Mouse (Mus musculus): ENCODE measurements at regions not wholly inside any gene's neighbourhood (a gene's known extent, or its start where the extent isn't known, plus 50 kb on each side); places are given as distances from the start of the nearest gene placed in this dataset.

GRCm38 (mm10) chr16:39147151-39147550, 254.7 kb downstream of the Igsf11 start:
- Histone ChIP-seq H3K4me1 (replicated peaks; ENCODE audit: control insufficient read depth, insufficient read depth, low read length) (no peaks in the 10 kb centered on the region), H3K27ac (ENCODE audit: low read length) (no peak overlapping the region), H3K9me3 (ENCODE audit: control insufficient read depth, low read length) (no peaks in the 10 kb centered on the region), H3K27me3 (ENCODE audit: control insufficient read depth, insufficient read depth, low read depth, low read length) (no peaks in the 10 kb centered on the region), H3K9ac (ENCODE audit: low read length) (no peak overlapping the region), H3K4me2 (ENCODE audit: low read depth, low read length) (no peak overlapping the region), H3K36me3 (ENCODE audit: control insufficient read depth, insufficient read depth, low read length) (no peaks in the 10 kb centered on the region), H3K4me3 (ENCODE audit: low read length) (no peak overlapping the region)
- no peak for ATAC-seq (ENCODE audit: low read depth)
- 56% methylated on average over 2 of the region's 2 CpGs for WGBS

- H3K27me3 ChIP-seq (ENCODE audit: control insufficient read depth, insufficient read depth, low read depth, low read length): no peaks in the 10 kb centered on the region
- no peaks in the 10 kb centered on the region for H3K9me3 ChIP-seq (ENCODE audit: control insufficient read depth, low read length)
- ATAC-seq (ENCODE audit: low read depth): no peak
- H3K27ac ChIP-seq (ENCODE audit: low read length): no peak overlapping the region
- 61% methylated on average over 9 of the region's 9 CpGs for WGBS
- H3K4me1 ChIP-seq (replicated peaks; ENCODE audit: control insufficient read depth, insufficient read depth, low read length): no peaks in the 10 kb centered on the region
- H3K9ac ChIP-seq (ENCODE audit: low read length): no peak overlapping the region
- H3K36me3 ChIP-seq (ENCODE audit: control insufficient read depth, insufficient read depth, low read length): no peaks in the 10 kb centered on the region
- H3K4me3 ChIP-seq (ENCODE audit: low read length): no peak overlapping the region
- H3K4me2 ChIP-seq (ENCODE audit: low read depth, low read length): no peak overlapping the region
These were observed 259.2 kb downstream of the Igsf11 start for GRCm38 (mm10) chr16:39151325-39152318.

- no peak for ATAC-seq (ENCODE audit: low read depth)
- Histone ChIP-seq H3K36me3 (ENCODE audit: control insufficient read depth, insufficient read depth, low read length) (no peaks in the 10 kb centered on the region), H3K27ac (ENCODE audit: low read length) (no peak overlapping the region), H3K27me3 (ENCODE audit: control insufficient read depth, insufficient read depth, low read depth, low read length) (no peaks in the 10 kb centered on the region), H3K4me2 (ENCODE audit: low read depth, low read length) (no peak overlapping the region), H3K9ac (ENCODE audit: low read length) (no peak overlapping the region), H3K4me1 (replicated peaks; ENCODE audit: control insufficient read depth, insufficient read depth, low read length) (no peaks in the 10 kb centered on the region), H3K4me3 (ENCODE audit: low read length) (no peak overlapping the region), H3K9me3 (ENCODE audit: control insufficient read depth, low read length) (no peaks in the 10 kb centered on the region)
- WGBS: 23% methylated on average over 3 of the region's 3 CpGs
These were observed 266.4 kb downstream of the Igsf11 start for GRCm38 (mm10) chr16:39158893-39159292.

- H3K9me3 ChIP-seq (ENCODE audit: control insufficient read depth, low read length): no peaks in the 10 kb centered on the region
- H3K4me3 ChIP-seq (ENCODE audit: low read length): no peak overlapping the region
- WGBS: 63% methylated on average over 7 of the region's 7 CpGs
- ATAC-seq (ENCODE audit: low read depth): no peak
- H3K36me3 ChIP-seq (ENCODE audit: control insufficient read depth, insufficient read depth, low read length): no peaks in the 10 kb centered on the region
- H3K4me2 ChIP-seq (ENCODE audit: low read depth, low read length): no peak overlapping the region
- H3K9ac ChIP-seq (ENCODE audit: low read length): no peak overlapping the region
- no peaks in the 10 kb centered on the region for H3K4me1 ChIP-seq (replicated peaks; ENCODE audit: control insufficient read depth, insufficient read depth, low read length)
- no peak overlapping the region for H3K27ac ChIP-seq (ENCODE audit: low read length)
- no peaks in the 10 kb centered on the region for H3K27me3 ChIP-seq (ENCODE audit: control insufficient read depth, insufficient read depth, low read depth, low read length)
These were observed 267.3 kb downstream of the Igsf11 start for GRCm38 (mm10) chr16:39159725-39160124.

GRCm38 (mm10) chr16:39162684-39163083, 270.2 kb downstream of the Igsf11 start:
- no peak for ATAC-seq (ENCODE audit: low read depth)
- H3K36me3 ChIP-seq (ENCODE audit: control insufficient read depth, insufficient read depth, low read length): no peaks in the 10 kb centered on the region
- H3K4me2 ChIP-seq (ENCODE audit: low read depth, low read length): no peak overlapping the region
- H3K9me3 ChIP-seq (ENCODE audit: control insufficient read depth, low read length): no peaks in the 10 kb centered on the region
- no peak overlapping the region for H3K9ac ChIP-seq (ENCODE audit: low read length)
- WGBS: 15% methylated on average over 1 of the region's 1 CpGs
- H3K27me3 ChIP-seq (ENCODE audit: control insufficient read depth, insufficient read depth, low read depth, low read length): no peaks in the 10 kb centered on the region
- no peak overlapping the region for H3K27ac ChIP-seq (ENCODE audit: low read length)
- no peaks in the 10 kb centered on the region for H3K4me1 ChIP-seq (replicated peaks; ENCODE audit: control insufficient read depth, insufficient read depth, low read length)
- no peak overlapping the region for H3K4me3 ChIP-seq (ENCODE audit: low read length)

GRCm38 (mm10) chr16:39191861-39192260, 299.4 kb downstream of the Igsf11 start:
- 83% methylated on average over 4 of the region's 4 CpGs for WGBS
- H3K4me1 ChIP-seq (replicated peaks; ENCODE audit: control insufficient read depth, insufficient read depth, low read length): no peaks in the 10 kb centered on the region
- no peak overlapping the region for H3K4me2 ChIP-seq (ENCODE audit: low read depth, low read length)
- no peak overlapping the region for H3K27ac ChIP-seq (ENCODE audit: low read length)
- H3K27me3 ChIP-seq (ENCODE audit: control insufficient read depth, insufficient read depth, low read depth, low read length): no peaks in the 10 kb centered on the region
- H3K9ac ChIP-seq (ENCODE audit: low read length): no peak overlapping the region
- H3K36me3 ChIP-seq (ENCODE audit: control insufficient read depth, insufficient read depth, low read length): no peaks in the 10 kb centered on the region
- no peak overlapping the region for H3K4me3 ChIP-seq (ENCODE audit: low read length)
- H3K9me3 ChIP-seq (ENCODE audit: control insufficient read depth, low read length): no peaks in the 10 kb centered on the region
- ATAC-seq (ENCODE audit: low read depth): no peak

- Histone ChIP-seq H3K27ac (ENCODE audit: low read length) (no peak overlapping the region), H3K27me3 (ENCODE audit: control insufficient read depth, insufficient read depth, low read depth, low read length) (no peaks in the 10 kb centered on the region), H3K4me1 (replicated peaks; ENCODE audit: control insufficient read depth, insufficient read depth, low read length) (no peaks in the 10 kb centered on the region), H3K4me3 (ENCODE audit: low read length) (no peak overlapping the region), H3K9me3 (ENCODE audit: control insufficient read depth, low read length) (no peaks in the 10 kb centered on the region), H3K4me2 (ENCODE audit: low read depth, low read length) (no peak overlapping the region), H3K9ac (ENCODE audit: low read length) (no peak overlapping the region), H3K36me3 (ENCODE audit: control insufficient read depth, insufficient read depth, low read length) (no peaks in the 10 kb centered on the region)
- no peak for ATAC-seq (ENCODE audit: low read depth)
- WGBS: 83% methylated on average over 1 of the region's 1 CpGs
These were observed 303.0 kb downstream of the Igsf11 start for GRCm38 (mm10) chr16:39195431-39195830.

GRCm38 (mm10) chr16:39196896-39197295, 304.4 kb downstream of the Igsf11 start:
- H3K4me1 ChIP-seq (replicated peaks; ENCODE audit: control insufficient read depth, insufficient read depth, low read length): no peaks in the 10 kb centered on the region
- H3K9ac ChIP-seq (ENCODE audit: low read length): no peak overlapping the region
- H3K9me3 ChIP-seq (ENCODE audit: control insufficient read depth, low read length): no peaks in the 10 kb centered on the region
- no peak overlapping the region for H3K27ac ChIP-seq (ENCODE audit: low read length)
- 0 out of 2 replicates have a peak, but pooled peaks have one; percentile 26 for ATAC-seq (ENCODE audit: low read depth)
- H3K4me2 ChIP-seq (ENCODE audit: low read depth, low read length): no peak overlapping the region
- no peaks in the 10 kb centered on the region for H3K36me3 ChIP-seq (ENCODE audit: control insufficient read depth, insufficient read depth, low read length)
- no peak overlapping the region for H3K4me3 ChIP-seq (ENCODE audit: low read length)
- WGBS: 48% methylated on average over 2 of the region's 2 CpGs
- no peaks in the 10 kb centered on the region for H3K27me3 ChIP-seq (ENCODE audit: control insufficient read depth, insufficient read depth, low read depth, low read length)

- Histone ChIP-seq H3K36me3 (ENCODE audit: control insufficient read depth, insufficient read depth, low read length) (no peaks in the 10 kb centered on the region), H3K4me3 (ENCODE audit: low read length) (no peak overlapping the region), H3K4me1 (replicated peaks; ENCODE audit: control insufficient read depth, insufficient read depth, low read length) (no peaks in the 10 kb centered on the region), H3K27me3 (ENCODE audit: control insufficient read depth, insufficient read depth, low read depth, low read length) (no peaks in the 10 kb centered on the region), H3K27ac (ENCODE audit: low read length) (no peak overlapping the region), H3K9ac (ENCODE audit: low read length) (no peak overlapping the region), H3K4me2 (ENCODE audit: low read depth, low read length) (no peak overlapping the region), H3K9me3 (ENCODE audit: control insufficient read depth, low read length) (no peaks in the 10 kb centered on the region)
- ATAC-seq (ENCODE audit: low read depth): no peak
- WGBS: 57% methylated on average over 8 of the region's 8 CpGs
These were observed 331.1 kb downstream of the Igsf11 start for GRCm38 (mm10) chr16:39223551-39223950.
